Mouse (Mus musculus): ENCODE data around the gene Slc29a4. TPM values are rescaled to one million over a fixed set of nuclear protein-coding genes. Genes with fewer than 3 reads are reported as not detected.

The Slc29a4 gene
- polyA plus RNA-seq, 1 experiment from 2014 or later: 12.8 TPM

DNA sequence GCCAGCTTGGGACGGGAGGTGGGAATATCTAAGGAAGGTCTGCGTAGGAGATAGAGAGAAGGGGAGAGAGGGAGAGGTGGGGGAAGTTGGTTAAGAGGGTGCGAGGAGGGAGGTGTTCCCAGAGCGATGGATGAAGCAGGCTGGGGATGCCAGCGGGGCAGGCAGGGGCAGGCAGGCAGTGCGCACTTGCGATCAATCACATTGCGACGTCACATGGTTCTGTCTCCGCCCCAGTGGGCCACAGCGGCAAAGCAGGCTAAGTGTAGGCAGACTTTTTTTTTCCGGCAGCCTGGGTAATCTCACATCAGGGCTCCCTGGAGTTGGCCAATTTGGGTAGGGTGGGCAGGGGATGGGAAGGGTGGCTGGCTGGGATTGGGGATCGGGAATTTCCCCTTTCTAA lies 59.9 kb downstream of the Slc29a4 start:
- Histone ChIP-seq H3K27ac (no peak overlapping the region), H3K9ac (no peak overlapping the region), H3K4me1 (0 out of 2 replicates have a peak, but pooled peaks cover 4% of the 10 kb centered on the region), H3K36me3 (peaks cover 93% of the 10 kb centered on the region), H3K9me3 (no peaks in the 10 kb centered on the region), H3K4me3 (no peak overlapping the region), H3K27me3 (no peaks in the 10 kb centered on the region), H3K4me2 (no peak overlapping the region)
- ATAC-seq (ENCODE audit: insufficient number of reproducible peaks, insufficient read depth, low FRiP score, low TSS enrichment, low read depth): 0 out of 2 replicates have a peak, but pooled peaks have one; percentile 21
- WGBS: 47% methylated on average over 13 of the region's 13 CpGs

DNA sequence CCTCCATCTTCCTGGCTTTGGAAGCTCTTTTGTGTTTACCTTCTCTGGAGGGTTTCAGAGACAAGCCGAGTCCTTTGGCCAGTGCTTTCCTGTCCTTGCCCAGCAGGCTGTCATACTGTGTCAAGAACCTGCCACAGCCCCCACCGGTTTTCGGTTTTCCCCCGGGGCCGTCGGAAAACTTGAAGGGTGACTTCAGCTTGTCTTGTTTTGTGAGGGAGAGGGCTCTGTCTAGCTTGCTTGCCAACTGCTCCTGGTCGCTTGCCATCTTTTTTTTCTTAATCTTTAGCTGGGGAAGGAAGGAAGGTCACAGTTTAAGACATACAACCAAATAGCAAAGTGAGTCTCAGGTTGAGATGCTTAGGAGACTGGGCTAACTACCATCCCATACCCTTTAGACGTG lies 67.5 kb downstream of the Slc29a4 start:
- WGBS: 79% methylated on average over 8 of the region's 8 CpGs
- ATAC-seq (ENCODE audit: insufficient number of reproducible peaks, insufficient read depth, low FRiP score, low TSS enrichment, low read depth): no peak
- no peak overlapping the region for H3K4me2 ChIP-seq
- H3K4me3 ChIP-seq: no peak overlapping the region
- peaks cover 99% of the 10 kb centered on the region for H3K36me3 ChIP-seq
- no peaks in the 10 kb centered on the region for H3K27me3 ChIP-seq
- H3K27ac ChIP-seq: no peak overlapping the region
- no peaks in the 10 kb centered on the region for H3K9me3 ChIP-seq
- peaks cover 10% of the 10 kb centered on the region for H3K4me1 ChIP-seq
- no peak overlapping the region for H3K9ac ChIP-seq

DNA sequence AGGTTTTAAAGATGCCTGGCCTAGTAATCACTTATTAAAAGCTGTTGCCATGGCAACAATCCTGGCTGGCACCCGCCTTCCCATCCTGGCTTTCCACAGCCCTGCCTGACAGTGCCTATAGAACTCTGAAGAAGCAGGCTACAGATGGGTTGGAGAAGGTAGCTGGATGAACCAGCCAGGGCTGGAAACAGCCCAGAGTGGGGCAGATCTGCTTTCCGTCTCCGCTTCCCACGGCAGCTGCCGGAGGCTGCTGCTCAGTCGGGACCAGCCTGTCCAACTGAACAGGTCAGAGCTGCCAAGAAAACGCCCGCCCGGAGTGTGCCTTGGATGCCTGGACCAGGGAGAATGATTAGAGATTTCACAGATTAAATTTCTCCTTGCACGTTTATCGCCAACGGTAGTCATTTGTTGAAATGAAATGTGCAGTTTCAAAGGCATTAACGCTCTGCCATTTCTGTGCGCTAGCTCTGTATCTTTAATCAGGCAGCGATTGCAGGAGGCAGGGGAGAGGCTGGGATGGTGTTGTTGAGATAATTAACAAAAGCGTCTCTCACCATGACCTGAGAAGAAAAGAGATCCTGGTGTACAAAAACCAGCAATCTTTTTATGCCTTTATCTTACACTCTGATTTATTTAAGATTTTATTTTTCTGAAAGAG lies 69.1 kb downstream of the Slc29a4 start:
- no peak overlapping the region for H3K27ac ChIP-seq
- H3K4me3 ChIP-seq: no peak overlapping the region
- WGBS: 87% methylated on average over 16 of the region's 16 CpGs
- no peak for ATAC-seq (ENCODE audit: insufficient number of reproducible peaks, insufficient read depth, low FRiP score, low TSS enrichment, low read depth)
- H3K9me3 ChIP-seq: no peaks in the 10 kb centered on the region
- H3K9ac ChIP-seq: no peak overlapping the region
- H3K36me3 ChIP-seq: peaks cover 99% of the 10 kb centered on the region
- H3K27me3 ChIP-seq: no peaks in the 10 kb centered on the region
- no peak overlapping the region for H3K4me2 ChIP-seq
- peaks cover 13% of the 10 kb centered on the region for H3K4me1 ChIP-seq

DNA sequence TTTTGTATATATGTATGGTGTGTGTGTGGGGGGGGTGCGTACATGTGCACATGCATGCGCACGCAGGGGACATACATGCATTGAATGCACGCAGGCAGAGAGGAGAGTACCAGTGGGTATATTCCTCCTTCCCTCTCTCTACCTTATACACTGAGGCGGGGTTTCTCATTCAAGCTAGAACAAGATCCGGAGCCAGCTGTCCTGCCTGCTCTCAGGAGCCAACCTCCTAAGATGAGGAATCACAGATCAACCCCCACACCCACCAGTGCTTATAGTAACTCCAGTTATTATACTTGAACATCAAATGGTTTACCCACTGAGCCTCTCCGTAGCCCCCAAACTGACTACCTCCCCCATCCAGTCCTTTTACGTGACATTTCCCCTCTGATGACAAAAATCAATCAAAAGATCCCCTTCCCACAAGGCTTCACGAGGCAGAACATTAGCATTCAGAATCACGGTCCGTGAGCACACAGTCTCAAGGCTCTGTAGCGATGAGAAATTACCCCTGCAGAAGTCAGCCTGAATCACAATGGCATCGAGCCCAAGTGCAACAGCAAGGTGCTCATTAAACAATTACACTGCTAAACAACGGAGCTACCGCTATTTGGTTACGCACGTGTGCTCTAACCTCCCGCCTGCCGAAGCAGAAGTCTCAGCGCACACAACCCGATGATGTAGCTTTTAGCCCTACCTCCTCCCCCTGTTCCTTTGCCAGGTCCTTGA lies 69.9 kb downstream of the Slc29a4 start:
- H3K4me3 ChIP-seq: no peak overlapping the region
- no peaks in the 10 kb centered on the region for H3K27me3 ChIP-seq
- H3K36me3 ChIP-seq: peaks cover 99% of the 10 kb centered on the region
- no peak for ATAC-seq (ENCODE audit: insufficient number of reproducible peaks, insufficient read depth, low FRiP score, low TSS enrichment, low read depth)
- H3K4me1 ChIP-seq: peaks cover 13% of the 10 kb centered on the region
- no peak overlapping the region for H3K4me2 ChIP-seq
- 82% methylated on average over 21 of the region's 21 CpGs for WGBS
- H3K9me3 ChIP-seq: no peaks in the 10 kb centered on the region
- no peak overlapping the region for H3K9ac ChIP-seq
- H3K27ac ChIP-seq: no peak overlapping the region

DNA sequence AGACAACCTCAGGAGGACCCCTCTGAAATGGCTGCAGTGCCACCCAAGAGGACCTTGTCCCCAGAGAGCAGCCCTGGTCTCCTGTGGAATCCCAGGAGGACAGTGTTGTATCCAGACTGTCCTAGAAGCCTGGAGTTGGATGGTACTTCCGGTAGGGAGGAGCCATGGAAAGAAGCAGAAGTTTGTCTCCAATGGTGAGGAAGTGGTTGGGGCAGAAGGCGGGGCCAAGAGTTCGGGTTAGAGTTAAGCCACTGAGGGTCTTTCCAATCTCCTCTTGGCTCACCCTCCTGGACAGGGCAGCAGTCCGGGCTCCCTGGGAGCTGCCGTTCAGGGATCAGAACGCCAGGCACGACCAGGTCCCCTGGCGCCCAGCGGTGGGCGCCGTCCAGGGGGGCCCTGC lies 72.0 kb downstream of the Slc29a4 start:
- ATAC-seq (ENCODE audit: insufficient number of reproducible peaks, insufficient read depth, low FRiP score, low TSS enrichment, low read depth): no peak

DNA sequence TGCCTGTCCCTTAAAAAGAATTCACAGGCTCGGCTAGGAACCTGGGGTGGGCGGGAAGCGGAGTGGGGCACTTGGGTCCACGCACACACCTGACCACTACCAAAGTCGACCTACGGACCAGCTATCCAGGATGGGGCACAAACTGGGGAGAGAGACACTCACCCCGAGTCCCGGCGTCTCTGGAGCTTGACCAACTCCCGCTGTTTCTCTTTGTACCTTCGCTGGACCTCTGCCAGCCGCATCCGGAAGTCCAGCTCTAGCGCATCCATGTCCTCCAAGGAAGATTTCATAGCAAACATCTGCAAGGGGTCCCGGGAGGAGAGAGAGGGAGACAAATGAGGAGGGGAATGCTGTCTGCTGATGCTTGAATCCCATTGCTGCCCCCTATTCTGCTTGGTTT lies 72.6 kb downstream of the Slc29a4 start:
- H3K4me3 ChIP-seq: no peak overlapping the region
- no peaks in the 10 kb centered on the region for H3K27me3 ChIP-seq
- ATAC-seq (ENCODE audit: insufficient number of reproducible peaks, insufficient read depth, low FRiP score, low TSS enrichment, low read depth): no peak
- H3K27ac ChIP-seq: peak overlapping the region; percentile 28; the same call in 1 of the 2 replicates
- H3K36me3 ChIP-seq: peaks cover 95% of the 10 kb centered on the region
- no peak overlapping the region for H3K4me2 ChIP-seq
- no peak overlapping the region for H3K9ac ChIP-seq
- H3K4me1 ChIP-seq: peaks cover 26% of the 10 kb centered on the region
- WGBS: 85% methylated on average over 15 of the region's 15 CpGs
- no peaks in the 10 kb centered on the region for H3K9me3 ChIP-seq

More for the DNA sequence above, 72.0 kb downstream of the Slc29a4 start:
- peak overlapping the region; percentile 28; the same call in 1 of the 2 replicates for H3K27ac ChIP-seq
- H3K4me1 ChIP-seq: peaks cover 20% of the 10 kb centered on the region
- H3K27me3 ChIP-seq: no peaks in the 10 kb centered on the region
- peaks cover 95% of the 10 kb centered on the region for H3K36me3 ChIP-seq
- H3K4me2 ChIP-seq: no peak overlapping the region
- H3K4me3 ChIP-seq: no peak overlapping the region
- no peak overlapping the region for H3K9ac ChIP-seq
- H3K9me3 ChIP-seq: no peaks in the 10 kb centered on the region
- 52% methylated on average over 11 of the region's 11 CpGs for WGBS

DNA sequence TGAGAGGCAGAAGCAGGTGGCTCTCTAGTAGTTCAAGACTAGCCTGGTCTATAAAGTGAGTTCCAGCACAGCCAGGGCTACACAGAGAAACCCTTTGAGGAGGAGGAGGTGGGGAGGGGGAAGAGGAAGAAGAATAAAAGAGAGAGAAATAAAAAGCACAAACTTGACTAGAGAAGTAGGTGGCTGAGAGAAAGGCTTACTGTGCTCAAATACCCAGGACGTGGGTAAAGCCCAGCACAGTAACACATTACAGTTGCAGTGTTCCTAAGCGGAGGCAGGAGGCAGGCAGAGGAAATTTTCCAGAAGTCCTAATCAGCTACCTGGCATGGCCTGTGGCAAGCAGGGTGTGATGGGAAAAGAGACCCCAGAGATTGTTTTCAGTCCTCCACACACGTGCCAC lies 74.4 kb downstream of the Slc29a4 start:
- Histone ChIP-seq H3K4me1 (peaks cover 42% of the 10 kb centered on the region), H3K9me3 (no peaks in the 10 kb centered on the region), H3K4me3 (no peak overlapping the region), H3K4me2 (no peak overlapping the region), H3K9ac (no peak overlapping the region), H3K27ac (no peak overlapping the region), H3K27me3 (no peaks in the 10 kb centered on the region), H3K36me3 (peaks cover 95% of the 10 kb centered on the region)
- ATAC-seq (ENCODE audit: insufficient number of reproducible peaks, insufficient read depth, low FRiP score, low TSS enrichment, low read depth): no peak
- WGBS: 76% methylated on average over 3 of the region's 3 CpGs

DNA sequence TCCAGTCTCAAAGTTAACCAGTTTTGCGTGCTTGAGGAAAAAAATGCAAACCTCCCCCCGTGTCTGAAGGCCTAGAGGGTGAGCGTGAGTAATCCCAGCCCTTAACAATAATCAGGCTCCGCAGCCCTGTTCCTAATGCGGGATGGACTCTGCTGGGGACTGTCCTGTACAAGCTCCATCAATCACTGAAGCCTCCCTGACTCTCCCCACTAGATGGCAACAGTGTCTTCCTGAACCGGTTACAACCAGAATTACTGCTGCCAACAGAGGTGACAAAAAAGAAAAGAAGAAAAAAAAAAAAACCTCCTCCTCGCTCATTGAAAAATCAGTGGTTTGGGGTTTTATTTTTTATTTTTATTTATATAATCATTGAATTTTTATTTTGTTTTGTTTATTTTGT lies 75.6 kb downstream of the Slc29a4 start:
- H3K27ac ChIP-seq: no peak overlapping the region
- 16% methylated on average over 7 of the region's 7 CpGs for WGBS
- peaks cover 44% of the 10 kb centered on the region for H3K4me1 ChIP-seq

DNA sequence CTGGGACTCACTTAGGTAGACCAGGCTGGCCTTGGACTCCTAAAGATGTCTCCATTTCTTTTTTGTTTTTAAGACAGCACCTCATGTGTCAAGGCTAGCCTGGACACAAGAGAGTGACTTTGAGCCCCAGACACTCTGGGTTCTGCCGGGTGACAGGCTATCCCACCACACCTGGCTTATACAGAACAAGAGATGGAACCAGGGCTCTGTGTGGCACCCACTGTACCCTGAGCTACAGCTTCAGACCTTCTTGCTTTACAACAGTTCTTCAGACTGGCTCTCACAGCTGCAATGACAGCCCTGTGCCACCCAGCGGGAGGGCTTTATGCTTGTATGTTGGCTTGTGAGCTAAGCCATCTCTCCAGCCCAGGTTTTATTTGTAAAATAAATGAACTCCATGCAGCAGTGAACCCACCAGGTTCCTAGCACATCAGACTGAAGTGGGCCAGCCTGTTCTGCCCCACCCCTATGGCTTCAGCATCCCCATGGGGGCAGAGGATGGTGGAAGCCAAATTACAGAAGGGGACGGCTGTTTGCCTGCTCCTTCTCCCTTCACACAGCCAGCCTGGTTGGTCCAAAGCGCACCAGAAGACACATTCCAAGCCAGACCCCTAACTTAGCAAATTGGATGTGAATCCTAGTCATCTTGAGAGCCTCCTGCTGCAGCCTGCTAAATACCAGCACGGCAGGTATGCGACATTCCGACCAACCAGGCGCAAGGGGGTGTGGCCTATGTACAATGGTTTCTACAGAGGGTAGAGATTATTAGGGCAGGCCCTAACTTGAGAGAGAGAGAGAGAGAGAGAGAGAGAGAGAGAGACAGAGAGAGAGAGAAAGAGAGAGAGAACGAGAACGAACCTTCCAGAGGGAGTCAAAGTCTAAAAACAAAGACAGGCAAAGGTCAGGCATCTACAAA lies 76.3 kb downstream of the Slc29a4 start:
- peaks cover 44% of the 10 kb centered on the region for H3K4me1 ChIP-seq
- H3K27ac ChIP-seq: peak overlapping the region; percentile 78
- WGBS: 49% methylated on average over 10 of the region's 10 CpGs
- no peak overlapping the region for H3K4me2 ChIP-seq
- no peak for ATAC-seq (ENCODE audit: insufficient number of reproducible peaks, insufficient read depth, low FRiP score, low TSS enrichment, low read depth)
- no peaks in the 10 kb centered on the region for H3K27me3 ChIP-seq
- H3K4me3 ChIP-seq: no peak overlapping the region
- H3K9me3 ChIP-seq: no peaks in the 10 kb centered on the region
- peak overlapping the region; percentile 17; the same call in 1 of the 2 replicates for H3K9ac ChIP-seq
- H3K36me3 ChIP-seq: peaks cover 96% of the 10 kb centered on the region

More for the DNA sequence above, 75.6 kb downstream of the Slc29a4 start:
- peaks cover 95% of the 10 kb centered on the region for H3K36me3 ChIP-seq
- no peak overlapping the region for H3K4me3 ChIP-seq
- H3K9me3 ChIP-seq: no peaks in the 10 kb centered on the region
- H3K9ac ChIP-seq: no peak overlapping the region
- no peak overlapping the region for H3K4me2 ChIP-seq
- ATAC-seq (ENCODE audit: insufficient number of reproducible peaks, insufficient read depth, low FRiP score, low TSS enrichment, low read depth): no peak
- H3K27me3 ChIP-seq: no peaks in the 10 kb centered on the region

DNA sequence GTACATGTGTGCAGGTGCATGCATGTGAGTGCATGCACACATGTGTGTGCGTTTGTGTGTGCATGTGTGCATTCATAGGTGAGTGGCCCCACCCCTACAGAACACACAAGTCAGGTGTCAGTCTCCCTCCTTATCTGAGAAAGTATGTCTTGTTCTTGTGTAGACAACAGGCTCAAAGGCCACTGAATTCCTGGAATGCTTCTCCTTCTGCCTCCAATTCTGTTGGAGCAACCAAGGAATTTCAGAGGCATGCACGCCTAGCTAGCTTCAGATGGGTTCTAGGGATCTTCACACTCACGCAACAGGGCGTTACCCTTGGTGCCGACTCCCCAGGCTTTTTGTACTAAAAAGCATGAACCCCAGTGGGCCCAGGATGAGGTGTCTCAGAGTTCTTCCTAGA lies 77.3 kb downstream of the Slc29a4 start:
- Histone ChIP-seq H3K4me2 (no peak overlapping the region), H3K9ac (no peak overlapping the region), H3K27me3 (no peaks in the 10 kb centered on the region), H3K27ac (peak overlapping the region; percentile 57; the same call in 1 of the 2 replicates), H3K4me1 (peaks cover 38% of the 10 kb centered on the region), H3K36me3 (peaks cover 96% of the 10 kb centered on the region), H3K4me3 (no peak overlapping the region), H3K9me3 (no peaks in the 10 kb centered on the region)
- 66% methylated on average over 5 of the region's 5 CpGs for WGBS
- no peak for ATAC-seq (ENCODE audit: insufficient number of reproducible peaks, insufficient read depth, low FRiP score, low TSS enrichment, low read depth)

DNA sequence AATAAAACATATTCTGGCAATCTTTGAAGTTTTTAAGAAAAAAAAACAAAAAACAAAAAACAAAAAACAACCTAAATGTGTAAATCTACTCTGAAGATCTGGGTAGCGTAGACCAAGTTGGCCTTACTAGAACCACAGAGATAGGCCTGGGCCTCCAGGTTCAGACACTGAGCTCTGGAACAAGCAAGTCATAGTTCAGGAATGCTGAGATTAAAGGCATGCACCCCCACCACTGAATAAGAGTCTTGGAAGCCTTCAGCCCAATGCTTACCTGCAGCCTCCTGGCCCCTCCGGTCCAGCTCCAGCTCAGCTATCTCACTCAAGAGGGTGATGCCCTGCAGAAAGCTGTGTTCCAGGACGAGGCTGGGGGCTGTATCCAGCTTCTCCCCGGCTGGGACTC lies 78.7 kb downstream of the Slc29a4 start:
- 0 out of 2 replicates have a peak overlapping the region, but pooled peaks have one; percentile 39 for H3K27ac ChIP-seq
- H3K4me1 ChIP-seq: peaks cover 33% of the 10 kb centered on the region
- no peaks in the 10 kb centered on the region for H3K9me3 ChIP-seq
- WGBS: 84% methylated on average over 4 of the region's 4 CpGs
- H3K4me2 ChIP-seq: no peak overlapping the region
- no peak overlapping the region for H3K4me3 ChIP-seq
- H3K9ac ChIP-seq: no peak overlapping the region
- no peak for ATAC-seq (ENCODE audit: insufficient number of reproducible peaks, insufficient read depth, low FRiP score, low TSS enrichment, low read depth)
- peaks cover 96% of the 10 kb centered on the region for H3K36me3 ChIP-seq
- no peaks in the 10 kb centered on the region for H3K27me3 ChIP-seq

Measured in embryonic facial prominence, embryonic 13.5 days (tissue).